Mouse (Mus musculus) lung, embryonic 16.5 days (tissue): ENCODE measurements around the gene Psmb1. TPM values are rescaled to one million over a fixed set of nuclear protein-coding genes. Genes with fewer than 3 reads are reported as not detected.
"Not testable (repeated sequence)": the region's sequence is repeated elsewhere in the genome, so short reads cannot be mapped to it uniquely, and the experiment has no call there.

Experiments used
- ATAC-seq: fragments of 200-750 bp; cut with Nextera tagmentation; 2 replicates; pipeline ENCODE4 v1.8.0; 2017; ENCODE audit warnings: low read depth, mild to moderate bottlenecking, moderate library complexity
- H3K27ac ChIP-seq: fragments of 300-500 bp; sonication (generic); 2 replicates; pipeline ENCODE4 v1.5.1; 2014; ENCODE audit warnings: mild to moderate bottlenecking, control low read depth, low read length
- H3K27me3 ChIP-seq: fragments of 300-500 bp; sonication (generic); 2 replicates; pipeline ENCODE4 v1.6.1; 2014; ENCODE audit warnings: low read depth, low read length, mixed read lengths; ENCODE audit not compliant: control insufficient read depth, insufficient read depth
- H3K36me3 ChIP-seq: fragments of 300-500 bp; sonication (generic); 2 replicates; pipeline ENCODE4 v1.6.1; 2014; ENCODE audit warnings: low read length; ENCODE audit not compliant: control insufficient read depth, insufficient read depth
- H3K4me1 ChIP-seq: fragments of 300-500 bp; sonication (generic); replicated peaks from 2 replicates; pipeline ENCODE4 v1.6.1; 2014; ENCODE audit warnings: low read length, mixed read lengths; ENCODE audit not compliant: control insufficient read depth, insufficient read depth
- H3K4me2 ChIP-seq: fragments of 300-500 bp; sonication (generic); 2 replicates; pipeline ENCODE4 v1.6.1; 2014; ENCODE audit warnings: low read depth, low read length, control low read depth
- H3K4me3 ChIP-seq: fragments of 300-500 bp; sonication (generic); 2 replicates; pipeline ENCODE4 v1.5.1; 2014; ENCODE audit warnings: mild to moderate bottlenecking, low read length, control low read depth
- H3K9ac ChIP-seq: fragments of 300-500 bp; sonication (generic); 2 replicates; pipeline ENCODE4 v1.6.1; 2014; ENCODE audit warnings: low read length, control low read depth
- H3K9me3 ChIP-seq: fragments of 300-500 bp; sonication (generic); 2 replicates; pipeline ENCODE4 v1.6.1; 2016; ENCODE audit warnings: low read length; ENCODE audit not compliant: control insufficient read depth
- WGBS: fragments of 180-500 bp; shearing (Covaris S2); extraction: QIAGEN DNeasy Blood & Tissue Kit; methylation state at CpG from one replicate; pipeline ENCODE4 v1.1.7; 2014; 5-methylcytosine and 5-hydroxymethylcytosine counted together
- polyA plus RNA-seq: library from polyadenylated mRNA; unstranded; fragments of >200 nt; fragmentation: Nextera tagmentation; extraction: Ambion mirVana; gene quantifications from 2 replicates; pipeline ENCODE4 v1.2.1, GENCODE M21; 2015

The Psmb1 gene
- polyA plus RNA-seq, 1 experiment from 2014 or later: 250 TPM

DNA sequence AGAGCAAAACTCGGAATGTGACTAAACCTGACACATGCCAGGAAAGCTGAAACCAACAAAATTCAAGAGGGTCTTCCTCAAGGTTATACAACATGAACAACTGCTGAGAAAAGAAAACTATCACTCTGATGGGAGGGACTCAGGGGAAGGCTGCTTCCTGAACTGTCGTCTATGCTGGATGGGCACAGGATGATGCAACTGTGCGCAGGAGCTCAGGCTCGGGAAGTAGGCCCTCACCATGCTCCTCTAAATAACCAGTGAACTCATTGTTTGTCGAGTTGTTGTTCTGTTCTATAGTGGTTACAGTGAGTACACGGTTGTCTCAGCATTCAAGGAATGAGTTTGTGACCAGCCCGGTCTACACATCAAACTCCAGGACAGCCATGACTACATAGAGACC is 9.0 kb downstream of the Psmb1 start:
- Histone ChIP-seq H3K27ac (no peak overlapping the region), H3K27me3 (no peaks in the 10 kb centered on the region), H3K4me2 (no peak overlapping the region), H3K9ac (no peak overlapping the region), H3K36me3 (peaks cover 33% of the 10 kb centered on the region), H3K4me1 (no peaks in the 10 kb centered on the region; the same call in 1 of the 2 replicates), H3K9me3 (no peaks in the 10 kb centered on the region), H3K4me3 (no peak overlapping the region)
- WGBS: 89% methylated on average over 7 of the region's 7 CpGs
- ATAC-seq: no peak

DNA sequence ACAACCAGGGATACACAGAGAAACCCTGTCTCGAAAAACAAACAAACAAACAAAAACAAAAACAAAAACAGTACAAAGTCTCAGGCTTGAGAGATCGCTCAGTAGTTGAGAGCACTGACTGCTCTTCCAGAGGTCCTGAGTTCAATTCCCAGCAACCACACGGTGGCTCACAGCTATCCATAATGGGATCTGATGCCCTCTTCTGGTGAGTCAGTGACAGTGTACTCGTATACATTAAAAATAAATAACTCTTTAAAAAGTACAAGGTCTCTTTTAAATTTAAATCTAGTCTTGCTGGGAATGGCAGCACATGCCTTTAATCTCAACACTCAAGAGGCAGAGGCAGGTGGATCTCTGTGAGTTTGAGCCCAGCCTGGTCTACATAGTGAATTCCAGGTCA is 26.9 kb downstream of the Psmb1 start:
- Histone ChIP-seq H3K27ac (no peak overlapping the region), H3K36me3 (peaks cover 44% of the 10 kb centered on the region), H3K4me1 (no peaks in the 10 kb centered on the region), H3K27me3 (no peaks in the 10 kb centered on the region), H3K9me3 (no peaks in the 10 kb centered on the region), H3K4me3 (no peak overlapping the region), H3K9ac (no peak overlapping the region), H3K4me2 (no peak overlapping the region)
- ATAC-seq: no peak
- 80% methylated on average over 4 of the region's 4 CpGs for WGBS

DNA sequence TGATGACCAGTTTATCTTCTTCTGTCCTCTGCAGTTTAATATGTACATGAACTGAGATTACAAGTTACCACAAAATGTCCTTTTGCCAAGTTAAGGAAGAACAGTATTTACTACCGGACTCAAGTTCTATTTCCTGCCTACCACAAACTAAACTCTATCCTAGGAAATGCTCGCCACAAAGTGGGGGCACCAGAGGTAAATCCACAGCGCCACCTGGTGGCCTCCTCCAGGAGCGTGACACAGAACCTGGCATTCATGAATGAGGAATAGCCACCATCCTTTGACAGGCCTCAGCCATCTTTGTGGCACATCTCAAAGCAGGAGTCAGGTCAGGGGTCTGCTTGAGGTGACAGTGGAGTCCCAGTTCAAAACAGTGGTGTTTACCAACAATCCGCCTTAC is 31.9 kb downstream of the Psmb1 start:
- H3K9ac ChIP-seq: no peak overlapping the region
- H3K4me2 ChIP-seq: no peak overlapping the region
- 17% methylated on average over 5 of the region's 5 CpGs for WGBS
- no peaks in the 10 kb centered on the region for H3K4me1 ChIP-seq
- peak; percentile 49; the same call in 1 of the 2 replicates for ATAC-seq
- H3K36me3 ChIP-seq: peaks cover 13% of the 10 kb centered on the region
- no peaks in the 10 kb centered on the region for H3K27me3 ChIP-seq
- no peaks in the 10 kb centered on the region for H3K9me3 ChIP-seq
- no peak overlapping the region for H3K27ac ChIP-seq
- no peak overlapping the region for H3K4me3 ChIP-seq

DNA sequence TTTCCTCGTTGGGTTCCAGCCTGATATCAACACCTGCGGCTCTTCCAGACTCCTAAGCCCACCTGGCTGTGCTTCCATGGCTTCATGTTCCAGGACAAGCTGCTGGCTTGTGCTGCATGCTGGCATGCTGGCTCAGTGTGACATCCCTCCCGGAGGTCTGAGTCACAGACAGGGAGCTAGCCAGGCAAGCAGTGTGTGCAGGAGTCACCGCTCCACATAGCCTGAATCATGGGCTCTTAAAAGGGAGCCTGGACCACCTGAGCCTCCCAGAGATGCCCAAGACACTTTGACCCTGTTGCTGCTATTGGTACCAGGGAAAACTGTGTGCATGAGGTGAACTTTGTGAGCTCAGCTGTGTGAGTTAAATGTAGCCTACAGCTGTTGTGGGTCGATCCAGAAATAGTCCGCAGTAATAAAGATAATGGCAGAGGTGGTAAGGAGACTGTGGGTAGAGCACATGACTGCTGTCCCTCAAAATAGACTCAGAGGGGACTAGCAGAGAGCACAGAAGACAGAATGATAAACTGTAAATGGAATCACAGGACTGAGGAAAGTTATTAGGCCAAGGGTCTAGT is 37.5 kb downstream of the Psmb1 start:
- Histone ChIP-seq H3K27ac (no peak overlapping the region), H3K4me3 (no peak overlapping the region), H3K9ac (no peak overlapping the region), H3K9me3 (no peaks in the 10 kb centered on the region), H3K36me3 (peaks cover 4% of the 10 kb centered on the region), H3K4me2 (no peak overlapping the region), H3K27me3 (no peaks in the 10 kb centered on the region), H3K4me1 (no peaks in the 10 kb centered on the region)
- 93% methylated on average over 6 of the region's 6 CpGs for WGBS
- no peak for ATAC-seq

DNA sequence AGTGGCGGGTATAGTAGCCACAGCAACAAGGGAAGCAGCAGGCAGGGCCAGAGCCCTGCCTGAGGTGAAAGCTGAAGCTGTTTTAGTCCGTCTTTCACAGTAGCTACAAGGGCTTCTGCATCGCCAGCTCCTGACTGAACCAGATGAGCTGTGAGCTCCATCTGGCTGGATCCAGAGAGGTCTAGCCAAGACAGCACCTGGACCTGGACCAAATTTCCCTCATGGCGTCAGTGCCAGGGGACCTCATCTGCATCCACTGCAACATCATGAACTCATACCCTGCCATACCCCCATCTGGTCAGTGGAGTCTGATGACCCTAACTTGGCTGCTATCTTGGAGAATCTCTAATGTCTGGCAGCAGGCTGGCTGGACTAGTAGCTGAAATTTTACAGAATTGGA is 39.8 kb downstream of the Psmb1 start:
- no peak overlapping the region for H3K4me2 ChIP-seq
- H3K4me1 ChIP-seq: no peaks in the 10 kb centered on the region
- no peaks in the 10 kb centered on the region for H3K36me3 ChIP-seq
- no peak overlapping the region for H3K4me3 ChIP-seq
- no peaks in the 10 kb centered on the region for H3K27me3 ChIP-seq
- ATAC-seq: no peak
- H3K27ac ChIP-seq: no peak overlapping the region
- WGBS: 68% methylated on average over 4 of the region's 4 CpGs
- H3K9ac ChIP-seq: no peak overlapping the region
- H3K9me3 ChIP-seq: no peaks in the 10 kb centered on the region

DNA sequence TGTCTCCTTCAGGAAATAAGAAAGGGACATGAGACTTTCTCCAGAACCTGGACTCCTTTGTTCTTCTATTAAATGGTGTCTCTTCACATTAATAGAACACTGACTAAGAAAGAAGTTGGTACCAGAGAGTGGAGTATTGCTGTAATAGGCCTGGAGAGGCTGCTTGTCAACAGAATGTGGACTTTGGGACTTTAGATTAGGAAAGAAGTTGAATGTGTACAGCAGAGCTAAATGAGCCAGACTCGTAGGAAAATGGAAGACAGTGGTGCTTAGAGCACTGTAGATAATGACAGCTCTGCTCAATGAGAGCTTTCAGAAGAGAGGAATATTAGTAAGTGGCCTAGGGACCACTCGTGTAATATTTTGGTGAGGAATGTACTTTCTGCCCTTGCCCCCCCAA is 43.0 kb downstream of the Psmb1 start:
- Histone ChIP-seq H3K4me3 (no peak overlapping the region), H3K9ac (no peak overlapping the region), H3K9me3 (no peaks in the 10 kb centered on the region), H3K4me2 (no peak overlapping the region), H3K36me3 (no peaks in the 10 kb centered on the region), H3K27ac (no peak overlapping the region), H3K27me3 (no peaks in the 10 kb centered on the region), H3K4me1 (no peaks in the 10 kb centered on the region)
- ATAC-seq: no peak
- 79% methylated on average over 2 of the region's 2 CpGs for WGBS

DNA sequence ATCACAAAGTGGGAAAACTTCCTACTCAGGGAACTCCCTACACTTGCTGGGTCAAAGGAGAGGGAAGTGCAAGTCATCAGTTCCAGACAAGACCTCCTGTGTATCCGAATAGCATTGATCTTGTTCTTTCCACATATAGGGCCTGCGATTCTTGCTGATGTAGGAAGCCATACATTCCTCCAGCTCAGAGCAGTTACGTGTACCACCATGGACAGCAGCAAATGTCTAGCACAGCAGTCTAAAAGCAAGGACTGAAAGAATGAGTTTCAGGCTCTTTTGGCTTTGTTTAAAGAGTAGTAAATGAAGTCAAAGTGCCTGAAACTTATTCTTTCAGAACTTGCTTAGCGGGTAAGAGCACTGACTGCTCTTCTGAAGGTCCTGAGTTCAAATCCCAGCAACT is 44.3 kb downstream of the Psmb1 start:
- Histone ChIP-seq H3K36me3 (no peaks in the 10 kb centered on the region), H3K4me3 (no peak overlapping the region), H3K9ac (no peak overlapping the region), H3K9me3 (no peaks in the 10 kb centered on the region), H3K4me1 (no peaks in the 10 kb centered on the region), H3K27ac (no peak overlapping the region), H3K4me2 (no peak overlapping the region), H3K27me3 (no peaks in the 10 kb centered on the region)
- WGBS: 64% methylated on average over 4 of the region's 4 CpGs
- ATAC-seq: no peak

DNA sequence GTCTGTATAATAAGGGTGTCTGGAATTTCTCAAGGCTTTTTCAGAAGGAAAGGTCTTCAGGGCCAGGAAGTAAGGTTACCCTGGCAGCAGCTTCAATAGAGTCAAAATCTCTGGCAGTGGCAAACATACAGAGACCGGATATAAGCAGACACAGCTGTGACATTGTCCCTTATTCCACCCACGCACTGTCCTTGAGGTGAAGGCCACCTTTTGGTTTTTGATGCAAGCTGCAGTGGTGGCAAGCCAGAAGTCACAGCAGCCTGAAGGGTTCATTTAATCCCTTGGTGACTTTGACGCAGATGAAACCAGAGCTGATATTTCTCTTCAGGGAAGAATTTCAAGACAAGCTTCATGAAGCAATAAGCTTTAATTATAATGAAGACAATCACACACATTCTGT is 49.9 kb downstream of the Psmb1 start:
- Histone ChIP-seq H3K27ac (no peak overlapping the region), H3K27me3 (no peaks in the 10 kb centered on the region), H3K9ac (no peak overlapping the region), H3K36me3 (no peaks in the 10 kb centered on the region), H3K4me1 (no peaks in the 10 kb centered on the region), H3K9me3 (no peaks in the 10 kb centered on the region), H3K4me3 (no peak overlapping the region), H3K4me2 (no peak overlapping the region)
- no peak for ATAC-seq
- WGBS: 72% methylated on average over 3 of the region's 3 CpGs

DNA sequence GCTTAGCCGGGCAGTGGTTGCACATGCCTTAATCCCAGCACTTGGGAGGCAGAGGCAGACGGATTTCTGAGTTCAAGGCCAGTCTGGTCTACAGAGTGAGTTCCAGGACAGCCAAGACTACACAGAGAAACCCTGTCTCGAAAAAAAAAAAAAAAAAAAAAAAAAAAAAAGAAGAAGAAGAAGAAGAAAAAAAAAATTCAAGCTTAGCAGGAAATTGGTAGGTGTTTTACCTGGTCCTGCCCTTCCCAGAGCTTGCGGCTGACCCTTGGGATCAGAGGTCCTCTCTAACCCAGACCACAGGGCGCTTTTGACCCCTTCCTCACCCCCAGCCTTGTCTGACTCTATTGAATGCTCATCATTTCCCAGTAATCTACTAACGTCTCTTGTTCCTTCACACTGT is 50.4 kb downstream of the Psmb1 start:
- H3K27ac ChIP-seq, H3K9ac ChIP-seq: not testable (repeated sequence)
- 72% methylated on average over 5 of the region's 6 CpGs for WGBS

DNA sequence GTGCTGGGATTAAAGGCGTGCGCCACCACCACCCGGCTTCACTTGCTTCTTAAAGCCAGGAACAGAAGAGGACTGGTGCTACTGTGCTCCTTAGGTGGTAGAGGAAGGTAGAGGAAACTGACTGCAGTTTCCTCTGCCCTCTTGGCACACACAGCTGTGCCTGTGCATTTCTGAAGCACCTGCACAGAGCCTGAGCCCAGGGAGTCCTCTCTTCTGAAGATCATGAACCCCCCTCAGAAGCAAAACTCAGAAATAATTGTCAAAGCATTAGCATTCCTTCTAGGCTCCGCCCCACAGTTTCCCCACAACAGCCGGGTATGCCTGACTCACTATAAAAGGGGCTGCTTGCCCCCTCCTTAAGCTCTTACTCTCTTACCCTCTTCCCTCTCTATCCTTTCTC is 51.7 kb downstream of the Psmb1 start:
- no peak overlapping the region for H3K9ac ChIP-seq
- no peaks in the 10 kb centered on the region for H3K27me3 ChIP-seq
- ATAC-seq: no peak
- no peak overlapping the region for H3K4me3 ChIP-seq
- H3K4me2 ChIP-seq: no peak overlapping the region
- no peaks in the 10 kb centered on the region for H3K36me3 ChIP-seq
- H3K9me3 ChIP-seq: no peaks in the 10 kb centered on the region
- WGBS: 65% methylated on average over 5 of the region's 5 CpGs
- H3K27ac ChIP-seq: no peak overlapping the region
- no peaks in the 10 kb centered on the region for H3K4me1 ChIP-seq

More for the DNA sequence above, 50.4 kb downstream of the Psmb1 start:
- ATAC-seq, H3K27me3 ChIP-seq, H3K4me3 ChIP-seq, H3K4me1 ChIP-seq, H3K9me3 ChIP-seq, H3K4me2 ChIP-seq, H3K36me3 ChIP-seq: not testable (repeated sequence)
